Mouse (Mus musculus) thymus, postnatal 0 days (tissue): Measurements from ENCODE around the gene Telo2. TPM values are rescaled to one million over a fixed set of nuclear protein-coding genes. Genes with fewer than 3 reads are reported as not detected.

Experiments
- DNase-seq: peaks from one replicate; pipeline ENCODE4 v3.0.0-alpha.2; 2015; ENCODE audit warnings: low spot score
- polyA plus RNA-seq: library from polyadenylated mRNA; unstranded; fragments of >200 nt; fragmentation: Nextera tagmentation; extraction: Ambion mirVana; gene quantifications from 2 replicates; pipeline ENCODE4 v1.2.1, GENCODE M21; 2015

The Telo2 gene
- polyA plus RNA-seq, 1 experiment from 2014 or later, result 19.8 TPM

- no peak for DNase-seq
Observed at GRCm38 (mm10) chr17:25057041-25057440, 58.7 kb downstream of the Telo2 start.

- DNase-seq, result no peak
Observed at GRCm38 (mm10) chr17:25053274-25053673, 62.5 kb downstream of the Telo2 start.

Other genes starting within 250 kb of the Telo2 start
- gene Igfals, start 250.0 kb downstream of the Telo2 start, polyA plus RNA-seq, result 2.1 and 2.4 TPM in 2 replicates
- 109 and 112 TPM in 2 replicates for gene Nubp2, start 229.6 kb downstream of the Telo2 start, polyA plus RNA-seq
- 89.2 and 97.8 TPM in 2 replicates for gene Spsb3, start 229.3 kb downstream of the Telo2 start, polyA plus RNA-seq
- 19.9 and 24.9 TPM in 2 replicates for gene Eme2, start 220.9 kb downstream of the Telo2 start, polyA plus RNA-seq
- 128 and 136 TPM in 2 replicates for gene Mrps34, start 220.9 kb downstream of the Telo2 start, polyA plus RNA-seq
- 47.7 and 57.2 TPM in 2 replicates for gene Nme3, start 219.5 kb downstream of the Telo2 start, polyA plus RNA-seq
- gene Mapk8ip3, start 179.0 kb downstream of the Telo2 start, polyA plus RNA-seq, result 15.3 and 18.3 TPM in 2 replicates
- 54.0 and 55.2 TPM in 2 replicates for gene Jpt2, start 155.3 kb downstream of the Telo2 start, polyA plus RNA-seq
- 4.7 and 5.4 TPM in 2 replicates for gene Cramp1l, start 100.2 kb downstream of the Telo2 start, polyA plus RNA-seq
- 10.6 and 11.7 TPM in 2 replicates for gene Ift140, start 99.9 kb downstream of the Telo2 start, polyA plus RNA-seq
- gene Tmem204, start 32.4 kb downstream of the Telo2 start, polyA plus RNA-seq, result 5.5 and 6.0 TPM in 2 replicates
- gene Ptx4, start 4.8 kb upstream of the Telo2 start, polyA plus RNA-seq, result 0.12 TPM in 1 of 2 replicates, not detected in the other
- gene Clcn7, start 17.4 kb upstream of the Telo2 start, polyA plus RNA-seq, result 12.7 and 15.0 TPM in 2 replicates
- gene Ccdc154, start 46.5 kb upstream of the Telo2 start, polyA plus RNA-seq, result 0.07 and 0.10 TPM in 2 replicates
- 0.19 TPM in 1 of 2 replicates, not detected in the other for gene Gm38655, start 59.5 kb upstream of the Telo2 start, polyA plus RNA-seq
- gene BC003965, start 68.6 kb upstream of the Telo2 start, polyA plus RNA-seq, result 34.4 and 34.5 TPM in 2 replicates
- 12.4 and 13.9 TPM in 2 replicates for gene Unkl, start 72.4 kb upstream of the Telo2 start, polyA plus RNA-seq
- 60.4 and 61.6 TPM in 2 replicates for gene Gnptg, start 124.2 kb upstream of the Telo2 start, polyA plus RNA-seq
- 73.5 and 74.0 TPM in 2 replicates for gene Tsr3, start 124.2 kb upstream of the Telo2 start, polyA plus RNA-seq
- gene Baiap3, start 140.4 kb upstream of the Telo2 start, polyA plus RNA-seq, result 28.9 and 32.5 TPM in 2 replicates
- 772 and 787 TPM in 2 replicates for gene Ube2i, start 158.7 kb upstream of the Telo2 start, polyA plus RNA-seq
- 1.2 and 2.1 TPM in 2 replicates for gene Prss34, start 182.4 kb upstream of the Telo2 start, polyA plus RNA-seq
- gene Prss28, start 192.7 kb upstream of the Telo2 start, polyA plus RNA-seq, result 0.30 TPM in 1 of 2 replicates, not detected in the other
- 1.6 and 1.9 TPM in 2 replicates for gene Prss29, start 202.7 kb upstream of the Telo2 start, polyA plus RNA-seq
- gene Tpsab1, start 229.6 kb upstream of the Telo2 start, polyA plus RNA-seq, result 0.30 and 0.40 TPM in 2 replicates